Mouse (Mus musculus) kidney, postnatal 25 days (tissue): ENCODE measurements at regions not wholly inside any gene's neighbourhood (a gene's known extent, or its start where the extent isn't known, plus 50 kb on each side); places are given as distances from the start of the nearest gene placed in this dataset.

Experiments
- DNase-seq, 2 experiments: peaks; one replicate each; pipeline ENCODE4 v3.0.0; 2021; ENCODE audit warnings: mixed read lengths in 2 of 2

GRCm38 (mm10) chr16:78490245-78490644, 86.3 kb downstream of the D16Ertd472e start:
- peak; percentile 63 to 72 for DNase-seq

GRCm38 (mm10) chr16:78489604-78490003, 86.9 kb downstream of the D16Ertd472e start:
- no peak for DNase-seq

- no peak for DNase-seq
These were observed 90.0 kb downstream of the D16Ertd472e start for GRCm38 (mm10) chr16:78486531-78486930.

- DNase-seq = no peak
These were observed 92.2 kb downstream of the D16Ertd472e start for GRCm38 (mm10) chr16:78484319-78484718.

GRCm38 (mm10) chr16:78481571-78481970, 94.9 kb downstream of the D16Ertd472e start:
- DNase-seq = no peak

- no peak for DNase-seq
These were observed 95.4 kb downstream of the D16Ertd472e start for GRCm38 (mm10) chr16:78481065-78481464.

GRCm38 (mm10) chr16:78480261-78480660, 96.2 kb downstream of the D16Ertd472e start:
- DNase-seq = no peak

GRCm38 (mm10) chr16:78473456-78473855, 96.5 kb upstream of the Btg3 start:
- peak; percentile 41 to 82 for DNase-seq

- DNase-seq = no peak
These were observed 83.0 kb upstream of the Btg3 start for GRCm38 (mm10) chr16:78459996-78460395.

GRCm38 (mm10) chr16:78457731-78458151, 80.7 kb upstream of the Btg3 start:
- DNase-seq = no peak

GRCm38 (mm10) chr16:78456345-78456744, 79.4 kb upstream of the Btg3 start:
- DNase-seq = peak in 1 of 2 experiments; percentile 25

- no peak for DNase-seq
These were observed 77.5 kb upstream of the Btg3 start for GRCm38 (mm10) chr16:78454509-78454908.

- DNase-seq = peak in 1 of 2 experiments; percentile 66
These were observed 75.3 kb upstream of the Btg3 start for GRCm38 (mm10) chr16:78452303-78452702.

GRCm38 (mm10) chr16:78451750-78452149, 74.8 kb upstream of the Btg3 start:
- DNase-seq = no peak

GRCm38 (mm10) chr16:78451251-78451650, 74.3 kb upstream of the Btg3 start:
- DNase-seq = peak; percentile 38 to 69

GRCm38 (mm10) chr16:78449231-78449630, 72.2 kb upstream of the Btg3 start:
- no peak for DNase-seq

- no peak for DNase-seq
These were observed 66.3 kb upstream of the Btg3 start for GRCm38 (mm10) chr16:78443262-78443661.

- DNase-seq = no peak
These were observed 65.8 kb upstream of the Btg3 start for GRCm38 (mm10) chr16:78442830-78443229.

GRCm38 (mm10) chr16:78441961-78442360, 65.0 kb upstream of the Btg3 start:
- no peak for DNase-seq

- DNase-seq = no peak
These were observed 58.7 kb upstream of the Btg3 start for GRCm38 (mm10) chr16:78435707-78436106.

- peak in 1 of 2 experiments; percentile 39 for DNase-seq
These were observed 50.6 kb upstream of the Btg3 start for GRCm38 (mm10) chr16:78427470-78428041.
